Mouse (Mus musculus): ENCODE results near the gene Epo. TPM values are rescaled to one million over a fixed set of nuclear protein-coding genes. Genes with fewer than 3 reads are reported as not detected.

Gene Epo
- polyA plus RNA-seq (2017; shearing (Covaris generic)), result not detected

GRCm38 (mm10) chr5:137533117-137533827, at the start of gene Epo, which contains the start of gene Gnb2:
Gene Epo, minus strand, starts transcription at chr5:137533242.
Gene Gnb2, minus strand, starts transcription at chr5:137533510.

GRCm38 (mm10) chr5:137569665-137570064, 36.6 kb upstream of the Epo start, which contains the start of gene Tfr2:
Gene Tfr2, plus strand, starts transcription at chr5:137569840.

GRCm38 (mm10) chr5:137553411-137553837, 20.4 kb upstream of the Epo start, which contains the start of gene Actl6b:
Gene Actl6b, plus strand, starts transcription at chr5:137553517.

GRCm38 (mm10) chr5:137518436-137518835, 14.6 kb downstream of the Epo start, which contains the start of gene Gigyf1:
Gene Gigyf1, plus strand, starts transcription at chr5:137518548.

GRCm38 (mm10) chr5:137501709-137502666, 31.1 kb downstream of the Epo start, which contains the start of gene Pop7:
Gene Pop7, minus strand, starts transcription at chr5:137502518.

GRCm38 (mm10) chr5:137476964-137477363, 56.1 kb downstream of the Epo start, which contains the start of gene Zan:
Gene Zan, minus strand, starts transcription at chr5:137477064.

Other genes starting within 250 kb of the Epo start
- gene Ache, start 245.7 kb downstream of the Epo start, polyA plus RNA-seq (2017; shearing (Covaris generic)), result under 1 TPM in 1 of 2 experiments, not detected in 1; 0.14 TPM
- 1 to 10 TPM; 1.6 TPM for gene Ufsp1, start 238.6 kb downstream of the Epo start, polyA plus RNA-seq (2017; shearing (Covaris generic))
- gene Srrt, start 225.6 kb downstream of the Epo start, polyA plus RNA-seq (2017; shearing (Covaris generic)), result 100 to 1,000 TPM in 1 of 2 experiments, 10 to 100 TPM in 1; 99.4 to 101 TPM
- gene Trip6, start 218.8 kb downstream of the Epo start, polyA plus RNA-seq (2017; shearing (Covaris generic)), result 1 to 10 TPM; 2.5 to 4.4 TPM
- gene Slc12a9, start 199.6 kb downstream of the Epo start, polyA plus RNA-seq (2017; shearing (Covaris generic)), result 10 to 100 TPM; 17.8 to 22.2 TPM
- gene Ephb4, start 183.1 kb downstream of the Epo start, polyA plus RNA-seq (2017; shearing (Covaris generic)), result under 1 TPM in 1 of 2 experiments, not detected in 1; 0.11 TPM
- gene Zan, start 56.2 kb downstream of the Epo start, polyA plus RNA-seq (2017; shearing (Covaris generic)), result under 1 TPM; 0.06 to 0.33 TPM
- 10 to 100 TPM; 47.8 to 57.7 TPM for gene Pop7, start 30.7 kb downstream of the Epo start, polyA plus RNA-seq (2017; shearing (Covaris generic))
- gene Gigyf1, start 14.7 kb downstream of the Epo start, polyA plus RNA-seq (2017; shearing (Covaris generic)), result 10 to 100 TPM in 1 of 2 experiments, 1 to 10 TPM in 1; 8.3 to 15.9 TPM
- gene Gnb2, start 268 bp upstream of the Epo start, polyA plus RNA-seq (2017; shearing (Covaris generic)), result 100 to 1,000 TPM; 290 to 376 TPM
- not detected for gene Actl6b, start 20.3 kb upstream of the Epo start, polyA plus RNA-seq (2017; shearing (Covaris generic))
- gene Tfr2, start 36.6 kb upstream of the Epo start, polyA plus RNA-seq (2017; shearing (Covaris generic)), result 1 to 10 TPM in 1 of 2 experiments, not detected in 1; 1.2 TPM
- gene Mospd3, start 67.8 kb upstream of the Epo start, polyA plus RNA-seq (2017; shearing (Covaris generic)), result 100 to 1,000 TPM; 105 to 118 TPM
- gene Pcolce, start 80.5 kb upstream of the Epo start, polyA plus RNA-seq (2017; shearing (Covaris generic)), result under 1 TPM; 0.75 to 0.98 TPM
- gene Fbxo24, start 95.8 kb upstream of the Epo start, polyA plus RNA-seq (2017; shearing (Covaris generic)), result under 1 TPM; 0.42 to 0.76 TPM
- 100 to 1,000 TPM; 199 to 234 TPM for gene Lrch4, start 95.9 kb upstream of the Epo start, polyA plus RNA-seq (2017; shearing (Covaris generic))
- 10 to 100 TPM; 51.3 to 58.0 TPM for gene Gm20605, start 95.9 kb upstream of the Epo start, polyA plus RNA-seq (2017; shearing (Covaris generic))
- 10 to 100 TPM; 87.4 to 94.1 TPM for gene Sap25, start 108.1 kb upstream of the Epo start, polyA plus RNA-seq (2017; shearing (Covaris generic))
- gene Irs3, start 112.5 kb upstream of the Epo start, polyA plus RNA-seq (2017; shearing (Covaris generic)), result not detected
- 10 to 100 TPM; 18.7 to 27.2 TPM for gene Agfg2, start 151.5 kb upstream of the Epo start, polyA plus RNA-seq (2017; shearing (Covaris generic))
- under 1 TPM; 0.80 to 0.97 TPM for gene Nyap1, start 208.4 kb upstream of the Epo start, polyA plus RNA-seq (2017; shearing (Covaris generic))
- 100 to 1,000 TPM; 347 to 409 TPM for gene Tsc22d4, start 212.5 kb upstream of the Epo start, polyA plus RNA-seq (2017; shearing (Covaris generic))
- gene Ppp1r35, start 245.6 kb upstream of the Epo start, polyA plus RNA-seq (2017; shearing (Covaris generic)), result 100 to 1,000 TPM; 105 to 113 TPM